Mouse (Mus musculus): Measurements from ENCODE around the gene Mon1b. TPM values are rescaled to one million over a fixed set of nuclear protein-coding genes. Genes with fewer than 3 reads are reported as not detected.

Mon1b gene
- 10 to 100 TPM; 27.2 to 27.8 TPM for total RNA-seq (2023)

DNA sequence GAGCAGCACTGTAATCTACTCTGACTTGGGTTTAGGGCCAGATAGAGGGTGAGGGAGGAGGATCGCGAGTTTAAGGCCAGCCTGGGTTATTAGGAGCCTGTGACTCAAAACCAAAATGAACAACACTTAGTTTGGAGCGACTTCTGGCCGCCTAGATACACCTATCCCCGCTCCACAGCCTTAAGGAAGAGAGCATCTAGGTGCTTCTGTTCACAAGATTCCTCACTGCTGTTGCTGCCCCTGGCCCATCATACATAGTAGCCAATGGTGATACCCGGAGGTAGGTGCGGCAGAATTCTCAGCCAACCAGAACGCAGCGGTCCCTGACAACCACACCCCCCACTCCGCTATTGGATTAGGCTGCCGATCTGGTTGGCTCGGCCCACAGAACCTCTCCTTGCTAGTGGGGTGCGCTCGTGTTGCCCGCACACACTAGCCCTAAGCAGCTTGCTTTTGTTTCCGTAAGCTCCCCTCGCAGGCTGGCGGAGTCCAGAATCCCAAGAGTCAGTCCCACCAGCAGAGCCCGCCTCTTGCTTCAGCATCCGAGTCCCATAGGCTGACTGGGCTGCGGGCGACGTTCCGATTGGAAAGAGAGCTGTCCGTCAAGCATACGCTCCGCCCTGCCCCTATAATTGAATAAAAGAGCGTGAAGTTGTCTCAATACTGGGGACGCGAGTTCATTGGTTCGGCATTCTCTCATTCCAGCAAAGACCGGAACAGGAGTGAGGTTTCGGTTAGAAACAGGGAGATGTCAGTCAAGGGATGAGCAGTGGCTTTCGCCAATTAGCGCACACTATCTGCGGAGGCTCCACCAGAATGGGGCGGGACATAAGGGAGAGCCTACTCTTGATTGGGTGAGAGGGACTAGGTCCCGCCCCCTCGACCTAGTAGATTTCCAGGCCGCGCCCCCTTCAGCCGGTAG is at the start of gene Mon1b:
Gene Mon1b, plus strand, starts transcription at position 918 of the 922 bp plus-strand sequence.

DNA sequence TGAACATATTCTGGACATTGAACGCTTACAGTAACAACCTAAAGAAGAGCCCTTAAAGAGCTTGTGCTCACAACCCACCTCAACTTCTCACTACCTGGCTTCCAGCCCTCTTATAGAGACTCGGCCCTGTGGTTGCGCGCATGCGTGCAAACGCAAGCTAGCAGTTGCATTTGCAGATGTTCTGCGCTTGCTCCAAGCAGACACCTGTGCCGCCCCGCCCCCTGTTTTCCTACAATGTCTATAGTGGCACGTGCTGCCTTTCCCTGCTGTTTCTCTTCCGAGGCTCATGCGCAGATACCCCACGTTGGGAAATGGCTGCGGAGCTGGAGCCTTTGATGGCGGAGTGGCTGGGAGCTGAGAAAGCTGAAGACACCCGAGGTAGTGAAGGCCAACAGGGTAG is 7.5 kb downstream of the Mon1b start, which contains the start of gene Syce1l:
Gene Syce1l, plus strand, starts transcription at position 288 of the 400 bp plus-strand sequence.

Other genes starting within 250 kb of the Mon1b start
- under 1 TPM in 1 of 2 experiments, not detected in 1; 0.78 TPM for gene Syce1l, start 7.6 kb downstream of the Mon1b start, total RNA-seq (2023)
- not detected for gene Adamts18, start 213.2 kb downstream of the Mon1b start, total RNA-seq (2023)